ENCODE assay signal across 7 mouse cellular contexts in genomic region chr12:57575931-57576628, GRCm38 (mm10). TPM values are rescaled to one million over a fixed set of nuclear protein-coding genes. Genes with fewer than 3 reads are reported as not detected.
A peak's percentile ranks its signal among the peaks of the same experiment; 100 is the strongest.
DNase-seq lines count a peak whose midpoint lies in the region; ATAC-seq and TF ChIP-seq lines count a peak whose summit lies in the region.

No protein-coding gene starts in this region.

- H3K36me3 ChIP-seq in thymus, adult 2 months (ENCODE audit: control insufficient read depth, insufficient read depth, low read length), result no peaks in the 10 kb centered on the region
- H3K36me3 ChIP-seq in embryonic facial prominence, embryonic 12.5 days, result no peaks in the 10 kb centered on the region
- no peaks in the 10 kb centered on the region for H3K36me3 ChIP-seq in hindbrain, embryonic 12.5 days
- H3K36me3 ChIP-seq in liver, embryonic 13.5 days, result no peaks in the 10 kb centered on the region
- no peaks in the 10 kb centered on the region for H3K36me3 ChIP-seq in neural tube, embryonic 12.5 days

- DNase-seq in thymus, postnatal 4 days, result peak; percentile 22
- DNase-seq in thymus, adult 2 months, result no peak
- DNase-seq in liver, embryonic 13.5 days, result peak; percentile 2
- DNase-seq in spleen, adult 18-20 months, result no peak

- H3K27me3 ChIP-seq in thymus, adult 2 months (ENCODE audit: control insufficient read depth, insufficient read depth, low read length), result peaks cover 3% of the 10 kb centered on the region; the same call in 1 of the 2 replicates
- peaks cover 37% of the 10 kb centered on the region for H3K27me3 ChIP-seq in embryonic facial prominence, embryonic 12.5 days
- peaks cover 33% of the 10 kb centered on the region for H3K27me3 ChIP-seq in hindbrain, embryonic 12.5 days
- H3K27me3 ChIP-seq in liver, embryonic 13.5 days, result peaks cover 29% of the 10 kb centered on the region
- H3K27me3 ChIP-seq in neural tube, embryonic 12.5 days (replicated peaks), result peaks cover 25% of the 10 kb centered on the region

- no peaks in the 10 kb centered on the region for H3K9me3 ChIP-seq in embryonic facial prominence, embryonic 12.5 days
- no peaks in the 10 kb centered on the region; the same call in 1 of the 2 replicates for H3K9me3 ChIP-seq in hindbrain, embryonic 12.5 days (replicated peaks)
- no peaks in the 10 kb centered on the region for H3K9me3 ChIP-seq in liver, embryonic 13.5 days (replicated peaks)
- 0 out of 2 replicates have a peak, but pooled peaks cover 3% of the 10 kb centered on the region for H3K9me3 ChIP-seq in neural tube, embryonic 12.5 days

- no peak for TF ChIP-seq POLR2A in thymus, adult 2 months (IDR thresholded peaks at IDR 0.05; ENCODE audit: control insufficient read depth, extremely low read depth, insufficient read depth, low read length, poor library complexity)

- no peak overlapping the region for H3K4me3 ChIP-seq in thymus, adult 2 months (ENCODE audit: control insufficient read depth, insufficient read depth, low read length)
- peak overlapping the region; percentile 58 for H3K4me3 ChIP-seq in embryonic facial prominence, embryonic 12.5 days
- H3K4me3 ChIP-seq in hindbrain, embryonic 12.5 days, result peak overlapping the region; percentile 45
- peak overlapping the region; percentile 46 for H3K4me3 ChIP-seq in liver, embryonic 13.5 days (replicated peaks)
- peak overlapping the region; percentile 49 for H3K4me3 ChIP-seq in neural tube, embryonic 12.5 days

- no peaks in the 10 kb centered on the region for H3K4me1 ChIP-seq in thymus, adult 2 months (replicated peaks; ENCODE audit: control insufficient read depth, insufficient read depth, low read length)
- 0 out of 2 replicates have a peak, but pooled peaks cover 3% of the 10 kb centered on the region for H3K4me1 ChIP-seq in embryonic facial prominence, embryonic 12.5 days
- H3K4me1 ChIP-seq in hindbrain, embryonic 12.5 days, result peaks cover 3% of the 10 kb centered on the region; the same call in 1 of the 2 replicates
- H3K4me1 ChIP-seq in liver, embryonic 13.5 days (replicated peaks), result no peaks in the 10 kb centered on the region
- H3K4me1 ChIP-seq in neural tube, embryonic 12.5 days, result no peaks in the 10 kb centered on the region

- peak overlapping the region; percentile 83 for H3K4me2 ChIP-seq in embryonic facial prominence, embryonic 12.5 days (replicated peaks)
- H3K4me2 ChIP-seq in hindbrain, embryonic 12.5 days (replicated peaks), result peak overlapping the region; percentile 73
- H3K4me2 ChIP-seq in liver, embryonic 13.5 days, result peak overlapping the region; percentile 63
- peak overlapping the region; percentile 80 for H3K4me2 ChIP-seq in neural tube, embryonic 12.5 days (replicated peaks)

- peak; percentile 86 for ATAC-seq in embryonic facial prominence, embryonic 12.5 days (ENCODE audit: insufficient number of reproducible peaks, insufficient read depth, low FRiP score, low TSS enrichment)
- peak; percentile 96 for ATAC-seq in hindbrain, embryonic 12.5 days (ENCODE audit: low FRiP score)
- ATAC-seq in liver, embryonic 13.5 days (ENCODE audit: low read depth), result peak; percentile 45; the same call in 1 of the 2 replicates
- peak; percentile 92 for ATAC-seq in neural tube, embryonic 12.5 days (ENCODE audit: low FRiP score, low read depth)

- no peak; the same call in 1 of the 2 replicates for TF ChIP-seq CTCF in thymus, adult 2 months (IDR thresholded peaks at IDR 0.05; ENCODE audit: borderline replicate concordance, control insufficient read depth, extremely low read depth, insufficient read depth, low read length, poor library complexity)

- no peak overlapping the region for H3K27ac ChIP-seq in thymus, adult 2 months (ENCODE audit: control insufficient read depth, insufficient read depth, low read length)
- H3K27ac ChIP-seq in embryonic facial prominence, embryonic 12.5 days, result no peak overlapping the region
- no peak overlapping the region for H3K27ac ChIP-seq in hindbrain, embryonic 12.5 days
- no peak overlapping the region for H3K27ac ChIP-seq in liver, embryonic 13.5 days
- no peak overlapping the region for H3K27ac ChIP-seq in neural tube, embryonic 12.5 days

- 15% methylated on average over 81 of the region's 81 CpGs for WGBS in thymus, adult 2 months
- WGBS in embryonic facial prominence, embryonic 12.5 days, result 1% methylated on average over 81 of the region's 81 CpGs
- WGBS in hindbrain, embryonic 12.5 days, result 1% methylated on average over 81 of the region's 81 CpGs
- WGBS in liver, embryonic 13.5 days (ENCODE audit: insufficient replicate concordance), result 4% methylated on average over 71 of the region's 81 CpGs
- 1% methylated on average over 81 of the region's 81 CpGs for WGBS in neural tube, embryonic 12.5 days

- peak overlapping the region; percentile 50; the same call in 1 of the 2 replicates for H3K9ac ChIP-seq in embryonic facial prominence, embryonic 12.5 days
- H3K9ac ChIP-seq in hindbrain, embryonic 12.5 days, result peak overlapping the region; percentile 50
- H3K9ac ChIP-seq in liver, embryonic 13.5 days, result no peak overlapping the region
- H3K9ac ChIP-seq in neural tube, embryonic 12.5 days, result 0 out of 2 replicates have a peak overlapping the region, but pooled peaks have one; percentile 42

RNA-seq across cellular contexts. Expression of gene Ttc6, which starts 12.2 kb away (rescaled TPM):
- 0.05 and 0.12 TPM in 2 replicates for polyA plus RNA-seq in thymus, adult 2 months (2012; rRNA removed)
- polyA plus RNA-seq in embryonic facial prominence, embryonic 12.5 days (2016; fragmentation: Nextera tagmentation; extraction: Ambion mirVana), result 0.79 and 1.1 TPM in 2 replicates
- 1.6 and 1.9 TPM in 2 replicates for polyA plus RNA-seq in hindbrain, embryonic 12.5 days (2016; fragmentation: Nextera tagmentation; extraction: Ambion mirVana)
- 0.05 TPM in 1 of 2 replicates, not detected in the other for polyA plus RNA-seq in liver, embryonic 13.5 days (2015; fragmentation: Nextera tagmentation; extraction: Ambion mirVana)
- 0.50 and 0.77 TPM in 2 replicates for polyA plus RNA-seq in neural tube, embryonic 12.5 days (2016; fragmentation: Nextera tagmentation; extraction: Ambion mirVana)

RNA-seq across cellular contexts. Expression of gene Foxa1, which starts 29.4 kb away (rescaled TPM):
- 1.4 and 1.5 TPM in 2 replicates for polyA plus RNA-seq in thymus, adult 2 months (2012; rRNA removed)
- 0.90 and 1.7 TPM in 2 replicates for polyA plus RNA-seq in embryonic facial prominence, embryonic 12.5 days (2016; fragmentation: Nextera tagmentation; extraction: Ambion mirVana)
- polyA plus RNA-seq in hindbrain, embryonic 12.5 days (2016; fragmentation: Nextera tagmentation; extraction: Ambion mirVana), result 2.8 and 3.0 TPM in 2 replicates
- polyA plus RNA-seq in liver, embryonic 13.5 days (2015; fragmentation: Nextera tagmentation; extraction: Ambion mirVana), result 0.67 and 0.73 TPM in 2 replicates
- polyA plus RNA-seq in neural tube, embryonic 12.5 days (2016; fragmentation: Nextera tagmentation; extraction: Ambion mirVana), result 1.3 and 1.8 TPM in 2 replicates

Comparison
In these comparisons a context has a peak if more than half of its experiments do, and no peak if none do; other contexts are left out.
1. DNase-seq: peak in thymus, postnatal 4 days (single experiment) and liver, embryonic 13.5 days (single experiment); none in thymus, adult 2 months (single experiment) and spleen, adult 18-20 months (0 of 2).
2. ATAC-seq: peak in every context shown above with its lines; median percentile 96 in hindbrain, embryonic 12.5 days; 92 in neural tube, embryonic 12.5 days; 86 in embryonic facial prominence, embryonic 12.5 days; 45 in liver, embryonic 13.5 days.
3. Peak in every context shown above with its lines, with median percentiles within 50 percentile points of each other: H3K4me2 ChIP-seq.